Mouse (Mus musculus) spleen, adult 2 months (tissue): ENCODE data around the gene E2f3. TPM values are rescaled to one million over a fixed set of nuclear protein-coding genes. Genes with fewer than 3 reads are reported as not detected.

Experiments used
- DNase-seq, 2 experiments: peaks; one replicate each; pipeline versions ENCODE4 v3.0.0 to v3.0.0-alpha.2; 2012 to 2021; ENCODE audit warnings: low spot score in 2 of 2, low read depth in 1 of 2
- H3K27ac ChIP-seq: fragments of 200-500 bp; 2 replicates; pipeline ENCODE4 v1.5.1; 2012; ENCODE audit warnings: low read length, inconsistent platforms; ENCODE audit not compliant: insufficient read depth
- H3K27me3 ChIP-seq: fragments of 200-500 bp; 2 replicates; pipeline ENCODE4 v1.6.1; 2012; ENCODE audit warnings: mild to moderate bottlenecking, moderate library complexity, low read length, inconsistent platforms; ENCODE audit not compliant: control insufficient read depth, insufficient read depth
- H3K36me3 ChIP-seq: fragments of 200-500 bp; 2 replicates; pipeline ENCODE4 v1.6.1; 2012; ENCODE audit warnings: mild to moderate bottlenecking, low read length, inconsistent platforms; ENCODE audit not compliant: control insufficient read depth, insufficient read depth
- H3K4me1 ChIP-seq: fragments of 200-500 bp; 2 replicates; pipeline ENCODE4 v1.6.1; 2011; ENCODE audit warnings: inconsistent platforms; ENCODE audit not compliant: control insufficient read depth, insufficient read depth, insufficient read length
- H3K4me3 ChIP-seq: fragments of 200-500 bp; 2 replicates; pipeline ENCODE4 v1.5.1; 2011; ENCODE audit warnings: mild to moderate bottlenecking, inconsistent platforms; ENCODE audit not compliant: insufficient read depth, insufficient read length; ENCODE audit errors: extremely low read depth
- CTCF ChIP-seq: fragments of 200-500 bp; IDR thresholded peaks from 2 replicates; pipeline ENCODE4 v1.5.1; 2011; ENCODE audit warnings: mild to moderate bottlenecking, inconsistent platforms; ENCODE audit not compliant: insufficient read depth, insufficient read length, insufficient replicate concordance; ENCODE audit errors: extremely low read depth
- POLR2A ChIP-seq: fragments of 200-500 bp; IDR thresholded peaks from 2 replicates; pipeline ENCODE4 v1.6.1; 2011; ENCODE audit warnings: low read depth, low read length, inconsistent platforms
- WGBS: fragments of 180-500 bp; shearing (Covaris S2); methylation state at CpG from one replicate; pipeline ENCODE4 v1.1.7; 2018; 5-methylcytosine and 5-hydroxymethylcytosine counted together
- polyA plus RNA-seq: library from polyadenylated mRNA; depleted of rRNA; stranded (reverse); fragments of >200 nt; gene quantifications from 2 replicates; pipeline ENCODE4 v1.2.3, GENCODE M21; 2012

The E2f3 gene
- polyA plus RNA-seq, 1 experiment: 2.1 TPM

DNA sequence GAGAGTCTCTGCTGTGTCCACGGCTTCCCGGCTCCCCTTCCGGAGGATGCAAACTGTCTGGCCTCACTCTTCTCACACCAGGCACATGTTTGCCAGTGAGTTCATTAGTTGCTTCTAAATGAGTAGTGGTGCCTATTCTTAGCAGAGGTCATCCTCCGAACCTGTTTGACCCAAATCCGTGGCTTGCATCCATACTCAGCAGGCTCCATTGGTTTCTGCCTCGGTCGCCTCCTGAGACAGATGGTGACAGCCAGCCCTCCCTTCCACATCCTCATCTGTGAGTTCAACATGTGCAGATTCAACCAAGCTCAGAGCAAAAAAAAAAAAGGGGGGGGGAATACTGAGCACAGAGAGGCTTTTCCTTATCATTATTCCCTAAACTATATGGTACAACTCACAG is 31.7 kb upstream of the E2f3 start:
- Histone ChIP-seq H3K4me1 (no peaks in the 10 kb centered on the region), H3K27ac (no peak overlapping the region), H3K36me3 (no peaks in the 10 kb centered on the region), H3K4me3 (no peak overlapping the region), H3K27me3 (no peaks in the 10 kb centered on the region)
- DNase-seq: no peak
- TF ChIP-seq POLR2A (no peak), CTCF (no peak)
- WGBS: 93% methylated on average over 7 of the region's 7 CpGs

DNA sequence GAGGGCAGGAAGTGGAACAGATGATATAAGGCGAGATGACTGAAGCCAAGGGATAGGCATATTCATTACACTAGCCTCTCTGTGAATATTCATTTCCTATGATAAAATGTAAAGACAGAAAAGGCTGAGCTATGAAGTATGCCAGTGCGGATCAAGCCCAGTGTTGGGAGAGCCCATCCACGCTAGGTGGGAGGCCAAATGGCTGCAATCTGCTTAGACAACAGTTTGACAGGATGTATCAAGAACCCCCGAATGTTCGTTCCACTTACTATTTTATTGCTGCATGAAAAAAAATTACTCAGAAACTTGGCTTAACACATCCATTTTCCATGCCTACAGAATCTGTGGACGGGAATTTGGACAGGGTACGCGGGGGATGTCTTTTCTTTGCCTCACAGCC is 28.7 kb upstream of the E2f3 start:
- no peaks in the 10 kb centered on the region for H3K27me3 ChIP-seq
- no peak for DNase-seq
- H3K4me3 ChIP-seq: no peak overlapping the region
- no peak for TF ChIP-seq CTCF
- TF ChIP-seq POLR2A: no peak
- H3K4me1 ChIP-seq: no peaks in the 10 kb centered on the region
- WGBS: 93% methylated on average over 8 of the region's 8 CpGs
- H3K36me3 ChIP-seq: no peaks in the 10 kb centered on the region
- no peak overlapping the region for H3K27ac ChIP-seq

DNA sequence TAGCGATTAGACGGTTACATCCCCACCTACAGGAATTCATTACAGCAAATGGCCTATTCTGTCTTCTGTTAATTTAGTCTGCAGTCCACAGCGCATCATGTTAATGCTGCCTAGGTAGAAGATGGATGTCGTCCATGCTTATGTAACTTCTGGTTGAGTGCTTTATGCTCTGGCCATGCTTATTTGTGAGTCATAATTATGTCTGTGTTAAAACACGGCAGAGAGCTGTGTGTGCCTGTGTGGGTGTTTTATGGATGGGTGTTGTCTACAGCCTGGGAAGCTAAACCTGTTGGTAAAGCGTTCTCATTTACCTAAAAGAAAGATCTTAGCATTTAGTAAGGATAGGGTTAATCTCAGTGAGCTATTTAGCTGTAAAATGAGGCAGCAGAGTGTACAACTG is 26.4 kb upstream of the E2f3 start:
- 91% methylated on average over 6 of the region's 6 CpGs for WGBS
- TF ChIP-seq CTCF (no peak), POLR2A (no peak)
- Histone ChIP-seq H3K36me3 (no peaks in the 10 kb centered on the region), H3K27ac (no peak overlapping the region), H3K4me3 (no peak overlapping the region), H3K4me1 (peaks cover 4% of the 10 kb centered on the region; the same call in 1 of the 2 replicates), H3K27me3 (no peaks in the 10 kb centered on the region)
- no peak for DNase-seq

DNA sequence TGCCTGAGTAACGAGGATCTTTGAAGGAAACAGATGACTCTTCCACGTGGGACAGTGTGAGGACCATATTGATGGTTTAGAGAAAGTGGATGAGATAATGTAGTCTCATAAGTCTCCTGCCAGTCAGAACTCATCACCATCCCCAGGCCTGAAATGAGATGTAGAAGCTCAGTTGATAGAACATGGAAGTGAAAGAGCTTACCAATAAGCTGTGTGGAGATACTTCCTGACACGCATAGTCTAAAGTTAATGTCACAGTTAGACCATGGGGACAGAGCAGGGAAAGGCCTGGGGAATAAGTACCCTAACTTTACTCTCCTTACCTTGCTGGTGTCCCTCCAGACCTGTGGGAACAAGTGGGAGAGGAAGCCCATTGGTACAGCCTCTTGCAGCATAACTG is 22.9 kb upstream of the E2f3 start:
- peaks cover 4% of the 10 kb centered on the region; the same call in 1 of the 2 replicates for H3K4me1 ChIP-seq
- no peaks in the 10 kb centered on the region for H3K36me3 ChIP-seq
- no peak overlapping the region for H3K27ac ChIP-seq
- H3K4me3 ChIP-seq: no peak overlapping the region
- WGBS: 79% methylated on average over 3 of the region's 3 CpGs
- DNase-seq: no peak
- H3K27me3 ChIP-seq: no peaks in the 10 kb centered on the region
- TF ChIP-seq CTCF (no peak), POLR2A (no peak)

DNA sequence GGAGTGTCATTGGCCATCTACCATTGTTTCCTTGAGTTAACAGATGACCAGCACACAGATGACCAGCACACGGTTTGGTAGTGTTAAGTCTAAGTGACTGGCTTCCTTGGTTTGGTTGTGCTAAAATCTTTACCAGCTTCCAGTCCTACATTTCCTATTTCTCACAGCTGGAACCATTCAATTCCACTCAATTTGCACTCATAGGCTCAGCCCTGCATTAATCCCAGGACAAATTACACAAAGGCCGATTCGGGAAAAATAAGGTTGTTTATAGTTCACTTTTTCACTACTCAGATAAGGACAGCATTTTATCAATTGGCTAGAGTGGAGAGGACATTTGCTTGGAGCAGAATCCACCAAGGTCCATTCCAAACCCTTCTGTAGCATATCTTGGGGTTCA is 19.6 kb upstream of the E2f3 start:
- H3K36me3 ChIP-seq: no peaks in the 10 kb centered on the region
- TF ChIP-seq CTCF (no peak), POLR2A (no peak)
- H3K4me3 ChIP-seq: no peak overlapping the region
- H3K27ac ChIP-seq: no peak overlapping the region
- peaks cover 8% of the 10 kb centered on the region; the same call in 1 of the 2 replicates for H3K4me1 ChIP-seq
- H3K27me3 ChIP-seq: no peaks in the 10 kb centered on the region
- 91% methylated on average over 3 of the region's 3 CpGs for WGBS
- no peak for DNase-seq

DNA sequence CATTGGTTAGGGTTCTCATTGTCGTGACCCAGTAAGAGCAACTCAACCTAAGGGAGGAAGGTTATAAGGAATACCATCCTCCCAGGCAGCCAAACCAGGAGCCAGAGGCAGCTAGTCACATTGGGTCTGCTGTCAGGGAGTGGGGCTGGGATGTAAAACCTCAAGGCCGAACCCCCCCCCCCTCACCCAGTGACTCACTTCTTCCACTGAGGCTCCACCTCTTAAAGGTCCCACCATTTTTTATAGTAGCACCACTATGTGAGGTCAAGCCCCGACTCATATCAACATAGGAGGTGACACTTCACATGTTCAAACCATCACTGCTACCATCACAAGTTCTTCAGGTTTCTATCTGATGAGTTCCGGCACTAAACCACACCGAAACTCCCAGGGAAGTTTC is 19.0 kb upstream of the E2f3 start:
- TF ChIP-seq POLR2A (no peak), CTCF (no peak)
- H3K4me3 ChIP-seq: no peak overlapping the region
- peaks cover 8% of the 10 kb centered on the region; the same call in 1 of the 2 replicates for H3K4me1 ChIP-seq
- DNase-seq: no peak
- no peaks in the 10 kb centered on the region for H3K27me3 ChIP-seq
- WGBS: 90% methylated on average over 5 of the region's 5 CpGs
- no peak overlapping the region for H3K27ac ChIP-seq
- no peaks in the 10 kb centered on the region for H3K36me3 ChIP-seq

DNA sequence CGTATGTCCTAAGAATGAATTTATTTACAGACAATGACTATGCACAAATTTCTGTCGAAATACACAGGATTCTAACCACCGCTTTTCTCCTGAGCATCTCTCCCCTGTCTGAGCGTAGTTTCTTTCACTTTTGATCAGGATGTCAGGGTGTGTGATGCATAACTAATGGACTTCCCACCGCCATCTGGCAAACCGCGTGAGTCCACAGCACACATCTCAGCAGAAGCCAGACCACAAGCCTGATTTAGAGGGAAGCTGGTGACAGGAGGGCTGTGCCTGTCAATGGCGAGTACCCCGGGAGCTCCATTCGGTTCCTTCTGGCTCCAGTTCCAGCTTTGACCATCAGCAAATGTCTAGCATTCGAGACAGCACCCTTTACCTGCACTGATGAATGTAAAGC is 17.3 kb upstream of the E2f3 start:
- Histone ChIP-seq H3K36me3 (no peaks in the 10 kb centered on the region), H3K4me1 (peaks cover 4% of the 10 kb centered on the region; the same call in 1 of the 2 replicates), H3K4me3 (peak overlapping the region; percentile 47; the same call in 1 of the 2 replicates), H3K27me3 (no peaks in the 10 kb centered on the region), H3K27ac (peak overlapping the region; percentile 45)
- WGBS: 7% methylated on average over 11 of the region's 11 CpGs
- peak; percentile 66 to 80 for DNase-seq
- TF ChIP-seq CTCF: no peak
- no peak; the same call in 1 of the 2 replicates for TF ChIP-seq POLR2A
